Mouse (Mus musculus) lung, postnatal 25 days (tissue): ENCODE data around the gene Wwc2.

ENCODE experiments used
- DNase-seq: peaks from one replicate; pipeline ENCODE4 v3.0.0; 2022; ENCODE audit warnings: low spot score

Gene Wwc2

GRCm38 (mm10) chr8:47939217-47939616 lies 51.5 kb downstream of the Wwc2 start:
- no peak for DNase-seq

GRCm38 (mm10) chr8:47936386-47936785 lies 54.3 kb downstream of the Wwc2 start:
- DNase-seq, result no peak

DNA sequence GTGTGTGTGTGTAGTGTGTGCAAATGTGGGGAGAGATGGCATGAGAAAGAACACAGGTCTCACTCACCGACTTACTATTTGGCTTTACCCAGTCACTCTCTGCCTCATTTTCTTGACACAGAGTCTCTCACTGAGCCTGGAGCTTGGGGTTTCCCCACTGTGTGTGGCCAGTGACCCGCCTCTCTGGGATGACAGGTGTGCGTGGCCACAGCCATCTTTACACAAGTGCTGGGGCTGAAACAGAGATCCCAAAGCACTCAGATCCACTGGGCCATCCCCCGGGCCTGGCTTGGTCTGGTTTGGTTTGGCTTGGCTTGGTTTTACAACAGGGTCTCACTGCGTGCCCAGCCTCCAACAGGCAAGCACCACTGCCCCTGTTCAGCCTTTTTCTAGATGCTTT lies 55.3 kb downstream of the Wwc2 start:
- DNase-seq, result no peak

DNA sequence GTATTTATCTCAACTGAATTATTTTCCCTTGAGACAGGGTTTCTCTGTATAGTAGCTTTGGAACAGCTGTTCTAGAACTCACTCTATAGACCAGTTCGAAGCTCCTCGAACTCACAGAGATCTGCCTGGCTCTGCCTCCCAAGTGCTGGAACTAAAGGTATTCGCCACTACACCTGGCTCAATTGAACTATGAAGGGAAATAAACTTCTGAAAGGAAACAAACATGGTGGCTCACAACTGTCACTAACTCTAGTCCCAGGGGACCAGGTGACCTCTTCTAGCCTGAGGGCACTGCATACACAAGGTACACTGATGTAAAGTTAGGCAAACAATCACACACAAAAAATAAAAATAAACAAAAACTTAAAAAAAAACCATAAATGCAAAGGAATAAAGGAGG lies 57.6 kb downstream of the Wwc2 start:
- no peak for DNase-seq

GRCm38 (mm10) chr8:47932028-47932790 lies 58.5 kb downstream of the Wwc2 start:
- peak; percentile 48 for DNase-seq

DNA sequence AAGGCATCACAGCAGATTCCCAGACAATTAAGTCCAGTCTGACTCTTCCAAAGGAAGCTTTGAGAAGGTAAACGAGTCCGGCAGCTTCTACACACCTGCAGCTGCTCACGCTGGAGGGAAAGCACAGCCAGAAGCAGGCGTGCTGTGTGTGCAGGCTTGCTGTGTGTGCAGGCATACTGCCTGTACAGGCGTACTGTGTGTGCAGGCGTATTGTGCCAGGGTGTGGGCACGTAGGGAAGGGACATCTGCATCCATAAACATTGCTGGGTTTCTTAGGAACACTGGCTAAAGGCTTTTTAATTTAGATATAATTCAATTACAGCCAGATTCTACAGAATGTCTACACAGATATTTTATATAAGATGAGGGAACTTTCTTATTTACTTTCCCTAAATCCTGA lies 59.4 kb downstream of the Wwc2 start:
- DNase-seq, result no peak

- DNase-seq, result no peak
These were observed 61.1 kb downstream of the Wwc2 start for GRCm38 (mm10) chr8:47929615-47930014.

DNA sequence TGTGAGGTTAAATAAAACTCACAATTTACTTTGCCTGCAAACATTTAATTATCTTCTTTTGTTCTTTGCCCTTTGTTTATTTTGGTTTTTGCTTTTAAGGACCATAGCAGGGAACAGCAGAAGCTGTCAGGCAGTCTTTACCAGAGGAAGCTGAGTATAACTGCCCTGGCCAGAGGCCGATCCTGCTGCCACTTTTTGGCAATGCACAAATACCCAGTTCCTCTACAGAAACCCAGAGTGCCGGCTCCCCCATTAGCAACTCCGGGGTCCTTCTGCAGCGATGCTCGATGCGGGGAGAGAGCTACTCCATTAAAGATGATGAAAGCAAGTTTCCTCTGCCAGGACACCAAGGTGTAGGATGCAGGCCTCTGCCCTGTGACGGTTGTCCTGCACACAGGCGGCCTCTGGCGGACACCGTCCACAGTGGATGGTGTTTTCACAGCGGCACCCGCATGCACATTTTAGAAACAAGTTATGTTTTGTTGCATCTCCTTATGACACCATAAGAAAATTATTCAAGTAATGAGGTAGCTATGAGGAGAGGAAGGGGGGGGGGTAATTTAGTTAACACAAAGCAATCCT lies 62.0 kb downstream of the Wwc2 start:
- DNase-seq, result no peak

DNA sequence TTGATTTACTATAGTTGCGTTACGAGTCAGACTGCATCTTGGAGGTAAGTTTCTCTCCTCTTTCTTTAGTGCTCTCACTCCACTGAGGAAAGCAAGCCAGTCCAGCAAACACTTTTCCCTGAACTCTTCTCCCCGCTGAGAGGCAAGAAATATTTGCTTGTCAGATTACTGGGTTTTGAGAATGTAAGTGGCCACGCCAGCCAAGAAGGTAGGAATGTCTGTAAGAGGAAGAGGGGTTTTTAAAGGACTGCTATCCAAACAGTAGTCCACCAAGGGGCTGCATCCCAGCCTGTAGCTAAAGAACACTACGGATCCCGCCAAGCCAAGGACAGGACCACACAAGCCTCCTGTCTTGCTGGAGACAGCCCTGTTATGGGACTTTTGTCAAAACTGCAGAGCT lies 65.8 kb downstream of the Wwc2 start:
- DNase-seq, result peak; percentile 66

DNA sequence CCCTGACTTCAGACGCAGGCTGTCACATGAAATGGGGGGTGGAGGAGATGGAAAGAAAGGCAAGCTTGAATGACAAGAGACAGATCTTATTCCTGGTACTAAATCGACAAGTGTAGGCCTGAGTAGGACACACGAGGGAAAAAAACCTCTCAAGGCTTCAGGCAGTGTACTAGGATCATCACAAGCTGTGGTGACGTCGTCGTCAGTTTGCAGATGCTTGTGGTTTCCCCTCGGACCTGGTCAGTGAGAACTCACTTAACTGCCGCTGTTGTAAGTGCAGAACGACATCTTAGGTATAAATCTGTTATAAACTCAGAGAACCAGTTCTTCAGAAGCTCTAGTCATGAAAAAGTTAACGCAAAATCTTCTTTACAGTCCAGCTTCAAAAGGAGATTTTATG lies 67.9 kb downstream of the Wwc2 start:
- DNase-seq, result no peak

DNA sequence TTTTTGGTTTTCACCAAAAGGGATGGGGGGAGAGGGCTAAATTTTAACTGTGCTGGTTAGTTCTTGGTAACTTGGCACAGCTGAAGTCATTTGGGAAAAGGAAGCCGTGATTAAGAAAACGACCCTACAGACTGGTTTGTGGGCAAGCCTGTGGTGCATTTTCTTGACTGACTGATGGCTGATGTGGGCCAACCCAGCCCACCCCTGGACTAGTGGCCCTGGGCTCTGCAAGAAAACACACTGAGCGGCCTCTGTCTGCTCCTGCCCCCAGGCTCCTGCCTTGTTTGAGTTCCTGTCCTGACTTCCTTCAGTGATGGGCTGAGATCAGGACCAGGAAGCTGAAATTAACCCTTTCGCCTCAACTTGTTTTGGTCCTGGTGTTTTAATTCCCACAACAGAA lies 68.7 kb downstream of the Wwc2 start:
- DNase-seq, result no peak

GRCm38 (mm10) chr8:47920575-47921144 lies 70.1 kb downstream of the Wwc2 start:
- DNase-seq, result no peak

DNA sequence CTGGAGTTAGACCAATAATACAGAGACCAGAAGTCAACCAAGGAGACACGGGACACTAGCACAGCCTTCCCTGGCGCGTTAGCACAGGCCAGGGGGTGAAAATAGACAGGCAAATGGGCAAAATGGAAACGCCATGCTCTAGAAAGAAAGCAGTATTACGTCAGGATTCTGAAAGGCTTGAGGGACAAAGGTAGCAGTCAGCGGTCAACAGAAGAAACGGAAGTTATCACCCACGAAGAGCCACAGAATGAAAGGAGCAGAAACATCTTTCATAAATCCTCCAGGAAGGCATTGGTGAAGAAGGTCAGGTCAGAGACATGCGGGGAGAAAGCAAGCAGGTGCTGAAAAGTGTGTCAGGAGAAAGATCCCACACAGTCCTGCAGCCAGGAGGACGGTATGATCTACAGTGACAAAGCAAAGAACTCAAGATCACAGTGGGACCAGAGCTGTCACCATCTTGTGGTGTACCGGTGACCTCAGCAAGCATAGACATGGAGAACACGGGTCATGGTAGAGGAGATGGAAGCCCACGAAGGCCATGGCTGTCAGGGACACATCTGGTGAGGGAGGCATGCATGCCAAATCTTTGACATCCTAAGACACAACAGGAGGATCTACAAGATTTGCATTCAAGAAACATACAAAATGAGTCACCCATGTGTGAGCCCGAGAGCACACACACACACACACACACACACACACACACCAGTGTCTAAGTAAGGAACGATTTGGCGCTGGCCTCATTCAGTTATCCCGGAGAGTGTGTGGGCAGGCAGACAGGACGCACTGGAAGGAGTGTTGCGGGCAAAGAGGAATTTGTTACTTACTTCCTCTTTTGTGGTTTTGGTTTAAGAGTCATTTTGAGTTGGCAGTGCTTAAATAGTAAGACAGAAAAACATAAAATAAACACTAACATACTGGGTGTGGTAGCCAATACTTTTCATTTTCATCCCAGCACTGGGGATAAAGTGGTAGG lies 73.4 kb downstream of the Wwc2 start:
- peak; percentile 46 for DNase-seq

DNA sequence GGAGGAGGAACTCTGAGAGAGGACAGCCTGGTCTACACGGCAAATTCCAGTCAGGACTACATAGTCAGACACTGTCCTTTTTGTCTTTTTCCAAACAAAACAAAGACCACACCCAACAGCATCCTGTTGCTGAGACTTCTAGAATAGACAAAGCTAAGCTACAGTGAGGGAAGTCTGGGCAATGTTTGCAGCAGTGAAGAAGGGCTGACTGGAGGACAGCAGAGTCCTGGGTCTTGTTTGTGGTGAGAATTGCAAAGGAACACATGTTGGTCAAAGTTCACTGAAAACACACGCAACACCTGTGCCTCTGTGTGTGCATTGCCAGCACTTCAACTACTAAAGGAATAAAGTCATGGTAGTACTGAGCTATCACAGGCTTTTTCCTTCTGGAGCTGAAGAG lies 75.2 kb downstream of the Wwc2 start:
- DNase-seq, result no peak

- no peak for DNase-seq
These were observed 75.8 kb downstream of the Wwc2 start for GRCm38 (mm10) chr8:47914946-47915345.

GRCm38 (mm10) chr8:47914161-47914560 lies 76.6 kb downstream of the Wwc2 start:
- DNase-seq, result no peak

DNA sequence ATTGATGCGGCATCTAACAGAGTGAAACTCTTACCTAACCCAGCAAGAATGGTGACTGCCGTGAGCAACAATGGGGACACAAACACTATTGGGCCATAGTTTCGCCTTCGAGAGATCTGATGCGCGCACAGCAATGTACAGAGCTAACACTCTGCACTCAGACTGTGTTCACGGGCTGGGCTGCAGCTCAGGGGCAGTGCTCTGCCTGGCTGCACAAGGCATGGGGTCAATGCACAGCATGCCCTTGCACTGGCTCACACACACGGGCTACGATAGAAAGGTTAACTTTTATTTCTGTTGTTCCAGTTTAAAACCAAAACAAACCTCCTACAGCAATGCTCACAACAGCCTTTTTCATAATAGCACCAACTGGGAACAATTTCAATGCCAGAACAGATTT lies 77.1 kb downstream of the Wwc2 start:
- DNase-seq, result no peak

DNA sequence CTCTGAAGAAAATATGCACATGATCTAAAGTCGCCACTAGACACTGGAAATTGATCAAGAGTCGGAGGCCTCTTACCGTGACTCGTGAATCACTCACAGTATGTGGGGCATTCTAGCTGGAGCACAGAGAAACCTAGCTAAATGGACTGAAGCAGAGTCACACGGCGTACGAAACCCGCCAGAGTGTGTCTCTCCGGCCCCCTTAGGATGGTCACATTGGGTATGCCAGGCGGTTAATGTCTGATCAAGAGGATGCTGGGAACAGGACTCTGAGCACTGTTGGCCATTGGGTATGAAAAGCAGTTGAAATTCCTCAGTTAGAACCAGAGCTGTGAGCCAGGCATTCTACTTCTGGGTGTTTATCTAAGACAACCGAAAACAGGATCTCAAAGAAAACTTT lies 81.0 kb downstream of the Wwc2 start:
- DNase-seq, result no peak

DNA sequence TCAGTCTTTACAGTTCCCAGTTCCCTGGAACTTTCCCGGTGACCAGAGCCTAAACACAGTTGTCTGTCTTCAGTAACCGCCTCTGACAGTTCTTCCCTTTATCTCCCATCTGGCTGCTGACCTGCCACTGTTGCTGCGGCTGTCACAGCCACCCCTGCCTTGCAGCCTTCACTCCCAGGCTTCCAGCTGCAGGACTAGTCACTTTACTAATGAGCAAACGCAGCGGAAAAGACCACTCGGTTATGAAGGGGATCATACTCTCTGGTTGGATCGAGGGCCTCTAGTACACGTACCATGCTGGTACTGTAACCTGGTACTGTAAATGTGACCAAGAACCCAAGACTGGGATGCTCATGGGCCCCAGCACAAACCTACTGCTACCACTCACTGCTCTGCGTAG lies 83.7 kb downstream of the Wwc2 start:
- DNase-seq, result no peak

- DNase-seq, result no peak
These were observed 84.6 kb downstream of the Wwc2 start for GRCm38 (mm10) chr8:47906142-47906541.

- no peak for DNase-seq
These were observed 85.5 kb downstream of the Wwc2 start for GRCm38 (mm10) chr8:47905256-47905655.

- DNase-seq, result peak; percentile 22
These were observed 86.7 kb downstream of the Wwc2 start for GRCm38 (mm10) chr8:47904004-47904403.
